Mouse (Mus musculus): ENCODE measurements at regions not wholly inside any gene's neighbourhood (a gene's known extent, or its start where the extent isn't known, plus 50 kb on each side); places are given as distances from the start of the nearest gene placed in this dataset.

- no peak for TF ChIP-seq CTCF (IDR thresholded peaks at IDR 0.05; ENCODE audit: low read depth)
- no peak for TF ChIP-seq EP300 (optimal IDR thresholded peaks at IDR 0.05)
- Histone ChIP-seq H3K4me3 (ENCODE audit: low read depth, low read length) (no peak overlapping the region), H3K27me3 (ENCODE audit: control insufficient read depth, insufficient read depth, low read length) (no peaks in the 10 kb centered on the region), H3K9ac (ENCODE audit: low read length) (no peak overlapping the region), H3K36me3 (ENCODE audit: control insufficient read depth, insufficient read depth, low read length) (no peaks in the 10 kb centered on the region), H3K4me2 (replicated peaks; ENCODE audit: low read depth) (no peak overlapping the region), H3K9me3 (ENCODE audit: control insufficient read depth, low read length) (no peaks in the 10 kb centered on the region), H3K4me1 (replicated peaks; ENCODE audit: control insufficient read depth, insufficient read depth) (no peaks in the 10 kb centered on the region), H3K27ac (replicated peaks) (no peak overlapping the region)
- ATAC-seq (ENCODE audit: low FRiP score, low TSS enrichment) = no peak
- no peak for DNase-seq (ENCODE audit: low spot score)
- 97% methylated on average over 1 of the region's 1 CpGs for WGBS
Observed at GRCm38 (mm10) chr3:38591531-38591930, 106.9 kb upstream of the Ankrd50 start.

GRCm38 (mm10) chr3:38588966-38589365 lies 104.3 kb upstream of the Ankrd50 start:
- Histone ChIP-seq H3K9ac (ENCODE audit: low read length) (no peak overlapping the region), H3K9me3 (ENCODE audit: control insufficient read depth, low read length) (no peaks in the 10 kb centered on the region), H3K36me3 (ENCODE audit: control insufficient read depth, insufficient read depth, low read length) (no peaks in the 10 kb centered on the region), H3K4me2 (replicated peaks; ENCODE audit: low read depth) (no peak overlapping the region), H3K4me1 (replicated peaks; ENCODE audit: control insufficient read depth, insufficient read depth) (no peaks in the 10 kb centered on the region), H3K4me3 (ENCODE audit: low read depth, low read length) (no peak overlapping the region), H3K27me3 (ENCODE audit: control insufficient read depth, insufficient read depth, low read length) (no peaks in the 10 kb centered on the region), H3K27ac (replicated peaks) (no peak overlapping the region)
- no peak for TF ChIP-seq EP300 (optimal IDR thresholded peaks at IDR 0.05)
- TF ChIP-seq CTCF (IDR thresholded peaks at IDR 0.05; ENCODE audit: low read depth) = no peak
- DNase-seq (ENCODE audit: low spot score) (no peak), ATAC-seq (ENCODE audit: low FRiP score, low TSS enrichment) (peak; percentile 85)

- Histone ChIP-seq H3K36me3 (ENCODE audit: control insufficient read depth, insufficient read depth, low read length) (no peaks in the 10 kb centered on the region), H3K27me3 (ENCODE audit: control insufficient read depth, insufficient read depth, low read length) (no peaks in the 10 kb centered on the region), H3K4me1 (replicated peaks; ENCODE audit: control insufficient read depth, insufficient read depth) (no peaks in the 10 kb centered on the region), H3K9ac (ENCODE audit: low read length) (no peak overlapping the region), H3K4me2 (replicated peaks; ENCODE audit: low read depth) (no peak overlapping the region), H3K9me3 (ENCODE audit: control insufficient read depth, low read length) (no peaks in the 10 kb centered on the region), H3K27ac (replicated peaks) (no peak overlapping the region), H3K4me3 (ENCODE audit: low read depth, low read length) (no peak overlapping the region)
- DNase-seq (ENCODE audit: low spot score) (no peak), ATAC-seq (ENCODE audit: low FRiP score, low TSS enrichment) (no peak)
- no peak for TF ChIP-seq CTCF (IDR thresholded peaks at IDR 0.05; ENCODE audit: low read depth)
- 45% methylated on average over 5 of the region's 5 CpGs for WGBS
Observed at GRCm38 (mm10) chr3:38585509-38585908, 100.9 kb upstream of the Ankrd50 start.

DNA sequence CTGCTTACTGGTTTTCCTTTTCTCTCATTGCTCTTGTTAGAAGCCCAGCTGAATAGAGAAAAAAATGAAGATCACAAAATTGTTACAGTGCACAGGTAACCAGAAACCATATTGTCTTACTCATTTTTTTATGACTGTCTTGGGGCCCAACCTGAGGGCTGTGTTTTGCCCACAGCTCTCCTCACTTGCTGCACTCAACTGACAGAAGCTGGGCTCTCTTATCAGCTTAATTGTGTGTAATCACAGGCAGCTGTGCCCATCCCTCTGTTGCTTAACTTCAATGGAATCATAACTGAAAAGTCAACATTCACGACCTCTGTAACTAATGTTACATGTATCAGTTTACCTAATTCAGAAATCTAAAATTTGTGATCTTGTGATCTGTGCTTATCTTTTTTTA lies 95.1 kb upstream of the Ankrd50 start:
- H3K27me3 ChIP-seq (ENCODE audit: control insufficient read depth, insufficient read depth, low read length) = no peaks in the 10 kb centered on the region
- H3K9ac ChIP-seq (ENCODE audit: low read length) = no peak overlapping the region
- DNase-seq (ENCODE audit: low spot score) = no peak
- 68% methylated on average over 1 of the region's 1 CpGs for WGBS
- no peak overlapping the region for H3K4me2 ChIP-seq (replicated peaks; ENCODE audit: low read depth)
- H3K4me1 ChIP-seq (replicated peaks; ENCODE audit: control insufficient read depth, insufficient read depth) = no peaks in the 10 kb centered on the region
- H3K27ac ChIP-seq (replicated peaks) = no peak overlapping the region
- ATAC-seq (ENCODE audit: low FRiP score, low TSS enrichment) = no peak
- no peaks in the 10 kb centered on the region for H3K9me3 ChIP-seq (ENCODE audit: control insufficient read depth, low read length)
- no peaks in the 10 kb centered on the region for H3K36me3 ChIP-seq (ENCODE audit: control insufficient read depth, insufficient read depth, low read length)
- H3K4me3 ChIP-seq (ENCODE audit: low read depth, low read length) = no peak overlapping the region
- TF ChIP-seq EP300 (optimal IDR thresholded peaks at IDR 0.05) (no peak), CTCF (IDR thresholded peaks at IDR 0.05; ENCODE audit: low read depth) (no peak)

- no peak overlapping the region for H3K9ac ChIP-seq (ENCODE audit: low read length)
- no peak overlapping the region for H3K4me2 ChIP-seq (replicated peaks; ENCODE audit: low read depth)
- H3K4me3 ChIP-seq (ENCODE audit: low read depth, low read length) = no peak overlapping the region
- H3K27ac ChIP-seq (replicated peaks) = no peak overlapping the region
- peak; percentile 83 for ATAC-seq (ENCODE audit: low FRiP score, low TSS enrichment)
- no peak for TF ChIP-seq CTCF (IDR thresholded peaks at IDR 0.05; ENCODE audit: low read depth)
- no peak for TF ChIP-seq EP300 (optimal IDR thresholded peaks at IDR 0.05)
- no peaks in the 10 kb centered on the region for H3K4me1 ChIP-seq (replicated peaks; ENCODE audit: control insufficient read depth, insufficient read depth)
- DNase-seq (ENCODE audit: low spot score) = peak; percentile 19
- 40% methylated on average over 5 of the region's 5 CpGs for WGBS
- no peaks in the 10 kb centered on the region for H3K36me3 ChIP-seq (ENCODE audit: control insufficient read depth, insufficient read depth, low read length)
- no peaks in the 10 kb centered on the region for H3K27me3 ChIP-seq (ENCODE audit: control insufficient read depth, insufficient read depth, low read length)
- no peaks in the 10 kb centered on the region for H3K9me3 ChIP-seq (ENCODE audit: control insufficient read depth, low read length)
Observed at GRCm38 (mm10) chr3:38577890-38578628, 93.4 kb upstream of the Ankrd50 start.

DNA sequence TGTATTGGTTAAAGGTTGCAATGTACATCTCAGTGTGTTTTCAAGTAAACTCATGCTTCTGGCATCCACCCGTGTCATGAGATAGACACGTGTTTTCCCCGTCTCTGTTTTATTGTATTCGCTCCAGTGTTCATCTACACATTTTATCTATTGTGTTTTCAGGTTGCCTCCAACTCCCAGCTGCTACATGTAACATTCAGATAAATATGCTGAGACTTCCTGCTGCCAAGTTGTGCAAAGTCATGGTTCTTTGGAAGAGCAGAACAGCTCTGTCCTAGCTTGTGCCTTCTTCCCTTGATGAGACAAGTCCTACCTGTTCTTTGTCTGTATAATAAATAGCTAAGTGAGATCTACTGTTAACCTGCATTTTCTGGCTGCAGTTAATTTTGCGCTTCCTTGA lies 89.0 kb upstream of the Ankrd50 start:
- TF ChIP-seq EP300 (optimal IDR thresholded peaks at IDR 0.05) (no peak), CTCF (IDR thresholded peaks at IDR 0.05; ENCODE audit: low read depth) (no peak)
- H3K4me3 ChIP-seq (ENCODE audit: low read depth, low read length) = no peak overlapping the region
- H3K36me3 ChIP-seq (ENCODE audit: control insufficient read depth, insufficient read depth, low read length) = no peaks in the 10 kb centered on the region
- DNase-seq (ENCODE audit: low spot score) (no peak), ATAC-seq (ENCODE audit: low FRiP score, low TSS enrichment) (no peak)
- H3K9ac ChIP-seq (ENCODE audit: low read length) = no peak overlapping the region
- no peak overlapping the region for H3K4me2 ChIP-seq (replicated peaks; ENCODE audit: low read depth)
- no peaks in the 10 kb centered on the region for H3K27me3 ChIP-seq (ENCODE audit: control insufficient read depth, insufficient read depth, low read length)
- H3K4me1 ChIP-seq (replicated peaks; ENCODE audit: control insufficient read depth, insufficient read depth) = no peaks in the 10 kb centered on the region
- WGBS = 78% methylated on average over 5 of the region's 5 CpGs
- no peaks in the 10 kb centered on the region for H3K9me3 ChIP-seq (ENCODE audit: control insufficient read depth, low read length)
- H3K27ac ChIP-seq (replicated peaks) = no peak overlapping the region
